Mouse (Mus musculus): ENCODE results near the gene Cdk19. TPM values are rescaled to one million over a fixed set of nuclear protein-coding genes. Genes with fewer than 3 reads are reported as not detected.

The Cdk19 gene
- polyA plus RNA-seq, 1 experiment from 2014 or later: 7.3 TPM

GRCm38 (mm10) chr10:40305989-40306388 is 33.4 kb upstream of the Cdk19 start:
- Histone ChIP-seq H3K4me3 (replicated peaks; ENCODE audit: low read depth, low read length) (no peak overlapping the region), H3K4me1 (replicated peaks; ENCODE audit: insufficient read depth, low read length) (0 out of 2 replicates have a peak, but pooled peaks cover 3% of the 10 kb centered on the region), H3K27me3 (ENCODE audit: insufficient read depth, low read length) (no peaks in the 10 kb centered on the region), H3K9me3 (replicated peaks; ENCODE audit: low read length) (no peaks in the 10 kb centered on the region), H3K9ac (ENCODE audit: low read depth, low read length) (no peak overlapping the region), H3K36me3 (ENCODE audit: insufficient read depth, low read length) (no peaks in the 10 kb centered on the region), H3K4me2 (ENCODE audit: low read length) (no peak overlapping the region), H3K27ac (no peak overlapping the region)
- peak; percentile 37; the same call in 1 of the 2 replicates for TF ChIP-seq CTCF (IDR thresholded peaks at IDR 0.05; ENCODE audit: low read depth)
- 81% methylated on average over 1 of the region's 1 CpGs for WGBS
- DNase-seq (ENCODE audit: low spot score): no peak
- no peak for ATAC-seq (replicated peaks; ENCODE audit: low FRiP score, low read depth)

- ATAC-seq (replicated peaks; ENCODE audit: low FRiP score, low read depth) (no peak), DNase-seq (ENCODE audit: low spot score) (no peak)
- no peaks in the 10 kb centered on the region for H3K9me3 ChIP-seq (replicated peaks; ENCODE audit: low read length)
- H3K4me2 ChIP-seq (ENCODE audit: low read length): no peak overlapping the region
- H3K4me3 ChIP-seq (replicated peaks; ENCODE audit: low read depth, low read length): no peak overlapping the region
- H3K27ac ChIP-seq: no peak overlapping the region
- H3K36me3 ChIP-seq (ENCODE audit: insufficient read depth, low read length): no peaks in the 10 kb centered on the region
- no peak overlapping the region for H3K9ac ChIP-seq (ENCODE audit: low read depth, low read length)
- WGBS: 60% methylated on average over 4 of the region's 4 CpGs
- no peak for TF ChIP-seq CTCF (IDR thresholded peaks at IDR 0.05; ENCODE audit: low read depth)
- H3K27me3 ChIP-seq (ENCODE audit: insufficient read depth, low read length): no peaks in the 10 kb centered on the region
- 0 out of 2 replicates have a peak, but pooled peaks cover 3% of the 10 kb centered on the region for H3K4me1 ChIP-seq (replicated peaks; ENCODE audit: insufficient read depth, low read length)
These were observed 31.4 kb upstream of the Cdk19 start for GRCm38 (mm10) chr10:40307826-40308583.

DNA sequence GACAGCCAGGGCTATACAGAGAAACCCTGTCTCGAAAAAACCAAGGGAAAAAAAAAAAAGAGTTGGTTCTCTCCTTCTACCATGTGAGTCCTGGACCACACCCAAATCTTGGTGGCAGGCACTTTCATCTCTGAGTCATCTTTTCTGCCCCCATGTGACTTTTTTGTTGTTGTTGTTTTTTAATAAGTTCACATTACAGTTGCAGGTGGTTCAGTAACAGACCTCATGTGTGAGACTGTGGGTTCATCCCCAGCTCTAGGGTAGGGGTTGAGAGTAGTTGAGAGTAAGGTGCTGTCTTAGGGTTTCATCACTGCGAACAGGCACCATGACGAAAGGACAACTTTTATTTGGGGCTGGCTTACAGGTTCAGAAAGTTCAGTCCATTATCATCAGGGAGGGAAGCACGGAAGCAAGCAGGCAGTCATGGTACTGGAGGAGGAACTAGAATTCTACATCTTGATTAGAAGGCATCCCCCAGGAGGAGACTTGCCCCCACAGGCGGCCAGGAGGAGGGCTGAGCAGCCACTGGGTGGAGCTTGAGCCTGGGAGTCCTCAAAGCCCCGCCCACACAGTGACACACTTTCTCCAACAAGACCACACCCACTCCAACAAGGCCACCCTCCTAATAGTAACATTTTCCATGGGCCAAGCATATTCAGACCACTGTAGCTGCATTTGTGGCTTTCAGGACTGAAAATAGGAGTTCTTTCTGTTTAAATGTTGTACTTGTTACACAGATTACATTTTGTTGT is 29.3 kb upstream of the Cdk19 start:
- 0 out of 2 replicates have a peak, but pooled peaks cover 3% of the 10 kb centered on the region for H3K4me1 ChIP-seq (replicated peaks; ENCODE audit: insufficient read depth, low read length)
- no peaks in the 10 kb centered on the region for H3K36me3 ChIP-seq (ENCODE audit: insufficient read depth, low read length)
- H3K27me3 ChIP-seq (ENCODE audit: insufficient read depth, low read length): no peaks in the 10 kb centered on the region
- TF ChIP-seq CTCF (IDR thresholded peaks at IDR 0.05; ENCODE audit: low read depth): 0 out of 2 replicates have a peak, but pooled peaks have one; percentile 13
- no peak overlapping the region for H3K27ac ChIP-seq
- H3K4me2 ChIP-seq (ENCODE audit: low read length): no peak overlapping the region
- DNase-seq (ENCODE audit: low spot score) (no peak), ATAC-seq (replicated peaks; ENCODE audit: low FRiP score, low read depth) (no peak)
- no peaks in the 10 kb centered on the region for H3K9me3 ChIP-seq (replicated peaks; ENCODE audit: low read length)
- WGBS: 61% methylated on average over 6 of the region's 6 CpGs
- no peak overlapping the region for H3K9ac ChIP-seq (ENCODE audit: low read depth, low read length)
- no peak overlapping the region for H3K4me3 ChIP-seq (replicated peaks; ENCODE audit: low read depth, low read length)

DNA sequence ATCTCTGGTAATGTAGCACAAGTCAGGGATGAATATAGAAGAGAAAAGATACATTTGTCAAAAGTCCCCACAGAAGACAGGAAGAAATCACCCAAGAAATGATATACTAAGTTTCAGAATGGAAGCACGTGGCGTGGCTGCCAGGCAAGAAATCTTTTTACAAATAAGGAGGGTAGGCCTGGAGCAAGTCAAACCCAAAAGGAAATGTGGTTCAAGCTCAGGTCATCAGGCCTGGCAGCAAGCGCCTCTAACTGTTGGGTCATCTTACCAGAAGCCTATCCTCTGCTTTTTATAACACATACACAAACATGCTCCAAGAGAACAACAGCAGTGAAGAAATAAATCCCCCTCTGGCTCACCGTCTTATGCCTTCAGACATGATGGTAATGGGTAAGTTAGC is 26.6 kb upstream of the Cdk19 start:
- Histone ChIP-seq H3K9ac (ENCODE audit: low read depth, low read length) (no peak overlapping the region), H3K4me2 (ENCODE audit: low read length) (no peak overlapping the region), H3K4me1 (replicated peaks; ENCODE audit: insufficient read depth, low read length) (0 out of 2 replicates have a peak, but pooled peaks cover 3% of the 10 kb centered on the region), H3K27ac (no peak overlapping the region), H3K9me3 (replicated peaks; ENCODE audit: low read length) (no peaks in the 10 kb centered on the region), H3K4me3 (replicated peaks; ENCODE audit: low read depth, low read length) (no peak overlapping the region), H3K27me3 (ENCODE audit: insufficient read depth, low read length) (no peaks in the 10 kb centered on the region), H3K36me3 (ENCODE audit: insufficient read depth, low read length) (no peaks in the 10 kb centered on the region)
- 60% methylated on average over 4 of the region's 4 CpGs for WGBS
- no peak for TF ChIP-seq CTCF (IDR thresholded peaks at IDR 0.05; ENCODE audit: low read depth)
- ATAC-seq (replicated peaks; ENCODE audit: low FRiP score, low read depth) (no peak), DNase-seq (ENCODE audit: low spot score) (no peak)

- no peak for DNase-seq (ENCODE audit: low spot score)
- H3K4me1 ChIP-seq (replicated peaks; ENCODE audit: insufficient read depth, low read length): no peaks in the 10 kb centered on the region
- no peak overlapping the region for H3K4me3 ChIP-seq (replicated peaks; ENCODE audit: low read depth, low read length)
- H3K9me3 ChIP-seq (replicated peaks; ENCODE audit: low read length): no peaks in the 10 kb centered on the region
- H3K36me3 ChIP-seq (ENCODE audit: insufficient read depth, low read length): no peaks in the 10 kb centered on the region
- no peak overlapping the region for H3K27ac ChIP-seq
- H3K9ac ChIP-seq (ENCODE audit: low read depth, low read length): no peak overlapping the region
- ATAC-seq (replicated peaks; ENCODE audit: low FRiP score, low read depth): no peak
- WGBS: 45% methylated on average over 7 of the region's 7 CpGs
- no peaks in the 10 kb centered on the region for H3K27me3 ChIP-seq (ENCODE audit: insufficient read depth, low read length)
- H3K4me2 ChIP-seq (ENCODE audit: low read length): no peak overlapping the region
- TF ChIP-seq CTCF (IDR thresholded peaks at IDR 0.05; ENCODE audit: low read depth): no peak
These were observed 22.4 kb upstream of the Cdk19 start for GRCm38 (mm10) chr10:40316841-40317585.

- ATAC-seq (replicated peaks; ENCODE audit: low FRiP score, low read depth): no peak
These were observed 19.1 kb upstream of the Cdk19 start for GRCm38 (mm10) chr10:40320306-40320705.

More at GRCm38 (mm10) chr10:40320306-40320705, 19.1 kb upstream of the Cdk19 start:
- H3K36me3 ChIP-seq (ENCODE audit: insufficient read depth, low read length): no peaks in the 10 kb centered on the region
- H3K9ac ChIP-seq (ENCODE audit: low read depth, low read length): no peak overlapping the region
- no peak overlapping the region for H3K4me2 ChIP-seq (ENCODE audit: low read length)
- H3K9me3 ChIP-seq (replicated peaks; ENCODE audit: low read length): no peaks in the 10 kb centered on the region
- no peaks in the 10 kb centered on the region for H3K4me1 ChIP-seq (replicated peaks; ENCODE audit: insufficient read depth, low read length)
- no peak overlapping the region for H3K4me3 ChIP-seq (replicated peaks; ENCODE audit: low read depth, low read length)
- 79% methylated on average over 10 of the region's 10 CpGs for WGBS
- no peak for TF ChIP-seq CTCF (IDR thresholded peaks at IDR 0.05; ENCODE audit: low read depth)
- H3K27ac ChIP-seq: no peak overlapping the region
- DNase-seq (ENCODE audit: low spot score): no peak
- H3K27me3 ChIP-seq (ENCODE audit: insufficient read depth, low read length): no peaks in the 10 kb centered on the region

All from kidney, postnatal 0 days (tissue).